Mouse (Mus musculus) forebrain, embryonic 10.5 days (tissue): ENCODE measurements at regions not wholly inside any gene's neighbourhood (a gene's known extent, or its start where the extent isn't known, plus 50 kb on each side); places are given as distances from the start of the nearest gene placed in this dataset.
A peak's percentile ranks its signal among the peaks of the same experiment; 100 is the strongest.

ENCODE experiments used
- DNase-seq: peaks from one replicate; pipeline ENCODE4 v3.0.0-alpha.2; 2017; ENCODE audit warnings: low spot score; ENCODE audit errors: extremely low spot score
- H3K27ac ChIP-seq: fragments of 300-500 bp; sonication (generic); 2 replicates; pipeline ENCODE4 v1.5.1; 2016; ENCODE audit warnings: mild to moderate bottlenecking
- H3K27me3 ChIP-seq: fragments of 300-500 bp; sonication (generic); 2 replicates; pipeline ENCODE4 v1.6.1; 2016; ENCODE audit warnings: mild to moderate bottlenecking; ENCODE audit not compliant: poor library complexity, severe bottlenecking
- H3K36me3 ChIP-seq: fragments of 300-500 bp; sonication (generic); replicated peaks from 2 replicates; pipeline ENCODE4 v1.6.1; 2016; ENCODE audit warnings: mild to moderate bottlenecking, moderate library complexity
- H3K4me1 ChIP-seq: fragments of 300-500 bp; sonication (generic); 2 replicates; pipeline ENCODE4 v1.6.1; 2016
- H3K4me3 ChIP-seq: fragments of 300-500 bp; sonication (generic); 2 replicates; pipeline ENCODE4 v1.5.1; 2016; ENCODE audit warnings: mild to moderate bottlenecking, moderate library complexity
- H3K9me3 ChIP-seq: fragments of 300-500 bp; sonication (generic); 2 replicates; pipeline ENCODE4 v1.6.1; 2016; ENCODE audit warnings: mild to moderate bottlenecking, moderate library complexity
- WGBS: fragments of 180-500 bp; shearing (Covaris S2); methylation state at CpG from one replicate; pipeline ENCODE4 v1.1.7; 2016; 5-methylcytosine and 5-hydroxymethylcytosine counted together

DNA sequence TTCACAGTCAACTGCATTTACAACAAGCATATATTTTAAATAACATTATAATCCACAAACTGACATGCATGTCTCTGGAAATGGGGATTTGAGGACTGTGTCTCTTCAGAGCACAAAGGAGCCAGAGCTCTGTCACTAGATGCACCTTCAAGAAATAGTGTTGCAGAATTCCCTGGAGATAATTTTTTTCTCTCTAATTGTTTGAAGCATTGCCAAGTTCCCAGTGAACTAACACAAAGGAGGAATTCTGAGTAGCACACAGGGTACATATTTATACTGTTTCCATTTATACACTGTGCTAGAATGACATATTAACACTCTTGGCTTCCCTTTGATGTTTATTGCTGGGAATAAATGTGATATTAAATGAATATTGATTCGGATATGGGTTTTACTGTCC is 107.4 kb upstream of the Nox3 start:
- Histone ChIP-seq H3K27ac (no peak overlapping the region), H3K4me1 (no peaks in the 10 kb centered on the region), H3K9me3 (no peaks in the 10 kb centered on the region), H3K27me3 (no peaks in the 10 kb centered on the region), H3K36me3 (no peaks in the 10 kb centered on the region), H3K4me3 (no peak overlapping the region)
- DNase-seq, result no peak
- WGBS, result 92% methylated on average over 1 of the region's 1 CpGs

DNA sequence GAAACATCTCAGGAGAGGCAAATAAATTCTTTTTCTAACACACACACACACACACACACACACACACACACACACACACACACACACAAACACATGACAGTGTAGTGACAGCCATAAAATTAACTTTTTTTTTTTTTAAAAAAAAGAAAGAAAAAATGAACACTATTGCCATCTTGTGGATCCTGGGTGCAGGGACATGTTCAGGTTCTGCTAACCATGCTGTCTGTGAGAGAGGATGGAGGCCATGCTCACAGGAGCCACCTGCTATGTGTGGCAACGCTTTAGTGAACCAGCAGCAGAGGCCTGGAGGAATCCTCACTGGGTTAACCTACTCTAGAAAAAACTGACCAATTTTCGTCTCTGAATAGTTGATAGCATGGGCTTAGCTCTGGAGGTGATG is 96.5 kb upstream of the Nox3 start:
- no peaks in the 10 kb centered on the region for H3K4me1 ChIP-seq
- WGBS, result 29% methylated on average over 2 of the region's 2 CpGs
- no peaks in the 10 kb centered on the region; the same call in 1 of the 2 replicates for H3K27me3 ChIP-seq
- no peaks in the 10 kb centered on the region for H3K9me3 ChIP-seq
- H3K36me3 ChIP-seq, result no peaks in the 10 kb centered on the region
- DNase-seq, result no peak
- no peak overlapping the region for H3K27ac ChIP-seq
- H3K4me3 ChIP-seq, result no peak overlapping the region

DNA sequence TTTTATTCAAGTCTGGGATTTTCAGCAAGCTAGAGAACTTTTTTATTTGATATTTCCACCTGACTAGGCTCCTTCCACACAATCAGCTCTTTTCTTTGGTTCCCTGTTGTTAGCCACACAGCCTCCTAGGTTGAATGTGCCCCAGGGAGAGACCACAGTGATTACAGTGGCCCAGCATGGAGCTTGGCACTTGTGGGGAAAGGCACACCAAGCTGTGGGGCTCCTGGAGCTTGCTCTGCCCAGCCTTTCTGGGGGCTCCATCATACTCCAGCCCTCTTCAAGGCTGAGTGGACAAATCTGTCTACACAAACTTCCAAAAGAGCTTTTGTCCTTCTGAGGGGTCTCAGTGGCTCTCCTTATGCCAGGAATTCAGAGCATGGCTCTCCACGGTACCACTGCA is 86.1 kb upstream of the Nox3 start:
- 24% methylated on average over 1 of the region's 1 CpGs for WGBS
- H3K36me3 ChIP-seq, result no peaks in the 10 kb centered on the region

DNA sequence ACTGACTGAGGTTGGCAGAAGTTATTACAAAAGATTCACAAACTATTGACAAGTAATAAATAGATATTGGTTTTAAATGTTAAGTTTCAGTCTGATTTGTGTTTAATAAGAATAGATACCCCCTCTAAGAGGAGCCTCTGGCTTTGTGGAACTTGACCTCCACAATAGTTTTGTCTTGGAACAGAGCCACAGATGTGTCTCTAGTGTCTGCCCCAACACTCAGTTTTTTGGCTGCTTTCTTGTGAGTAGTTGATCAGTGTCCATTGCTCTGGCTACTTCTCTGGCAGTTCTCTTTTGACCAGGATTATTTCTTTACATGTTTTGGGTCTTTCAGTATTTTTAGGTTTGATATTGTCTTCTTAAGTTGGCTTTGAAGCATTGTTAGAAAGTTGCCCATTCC is 81.6 kb upstream of the Nox3 start:
- no peaks in the 10 kb centered on the region for H3K27me3 ChIP-seq
- peaks cover 20% of the 10 kb centered on the region for H3K4me1 ChIP-seq
- H3K4me3 ChIP-seq, result no peak overlapping the region
- no peak overlapping the region for H3K27ac ChIP-seq
- no peaks in the 10 kb centered on the region for H3K9me3 ChIP-seq
- no peak for DNase-seq
- H3K36me3 ChIP-seq, result no peaks in the 10 kb centered on the region

More for the DNA sequence above, 86.1 kb upstream of the Nox3 start:
- DNase-seq, result no peak
- Histone ChIP-seq H3K4me1 (peaks cover 9% of the 10 kb centered on the region), H3K27ac (peak overlapping the region; percentile 51), H3K9me3 (peaks cover 4% of the 10 kb centered on the region; the same call in 1 of the 2 replicates), H3K27me3 (no peaks in the 10 kb centered on the region), H3K4me3 (no peak overlapping the region)

DNA sequence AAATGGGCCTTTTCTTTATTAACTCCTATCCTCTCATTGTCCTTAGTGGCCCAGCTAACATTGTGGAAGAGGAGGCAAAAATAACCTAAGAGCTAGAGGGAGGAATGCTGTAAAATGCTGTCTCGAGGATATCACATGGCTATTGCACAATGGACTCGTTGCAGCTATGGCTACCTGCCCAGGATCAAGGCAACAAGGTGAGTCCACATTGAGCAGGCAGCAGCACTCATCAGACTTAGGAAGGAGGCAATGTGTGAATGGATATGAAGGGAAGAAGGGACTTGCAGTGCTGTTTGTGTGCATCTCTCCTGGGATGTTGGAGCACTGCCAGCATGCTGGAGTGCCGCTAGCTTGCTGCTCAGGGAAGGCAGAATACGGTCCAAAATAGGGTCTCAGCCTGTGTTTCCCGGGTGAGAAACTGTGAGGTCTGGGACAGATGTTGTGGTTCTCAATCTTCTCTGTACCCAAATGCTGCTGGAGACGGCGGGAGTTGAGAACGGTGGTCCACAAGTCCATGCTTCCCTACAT is 51.8 kb upstream of the Nox3 start:
- no peaks in the 10 kb centered on the region for H3K4me1 ChIP-seq
- H3K27me3 ChIP-seq, result no peaks in the 10 kb centered on the region
- no peak overlapping the region for H3K4me3 ChIP-seq
- 93% methylated on average over 8 of the region's 8 CpGs for WGBS
- DNase-seq, result no peak
- no peaks in the 10 kb centered on the region for H3K9me3 ChIP-seq
- no peak overlapping the region for H3K27ac ChIP-seq
- H3K36me3 ChIP-seq, result no peaks in the 10 kb centered on the region
